Mouse (Mus musculus) activated CD4-positive, CD25-positive, alpha-beta regulatory T cell, adult 4 months (primary cell): ENCODE measurements around the gene Gm49366. TPM values are rescaled to one million over a fixed set of nuclear protein-coding genes. Genes with fewer than 3 reads are reported as not detected.
"Not testable (repeated sequence)": the region's sequence is repeated elsewhere in the genome, so short reads cannot be mapped to it uniquely, and the experiment has no call there.

Experiments
- ATAC-seq: one replicate; pipeline ENCODE4 v1.8.0; 2017
- polyA plus RNA-seq, 2 experiments: library from polyadenylated mRNA; unstranded; fragments of 100-300 nt; shearing (Covaris generic); gene quantifications; one replicate each; pipeline ENCODE4 v1.2.1; 2017

The Gm49366 gene
- polyA plus RNA-seq, 2 experiments from 2014 or later: not detected

DNA sequence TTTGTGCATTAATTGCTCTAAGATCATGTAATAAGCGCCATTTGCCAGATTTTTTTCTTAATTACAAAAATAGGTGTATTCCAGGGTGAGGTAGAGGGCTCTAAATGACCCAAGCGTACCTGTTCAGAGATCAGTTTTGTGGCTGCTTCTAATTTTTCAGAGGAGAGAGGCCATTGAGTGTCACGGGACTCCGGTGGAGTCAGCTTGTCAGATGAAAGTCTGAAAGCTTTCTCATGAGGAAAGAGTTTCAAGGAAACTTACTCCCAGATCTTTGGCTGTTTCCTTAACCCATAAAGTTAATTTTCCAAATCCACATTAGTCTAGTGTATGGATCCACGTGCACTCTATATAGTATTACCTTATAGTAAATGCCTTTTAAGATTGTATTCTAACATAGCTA is 55.9 kb downstream of the Gm49366 start:
- not testable (repeated sequence) for ATAC-seq

DNA sequence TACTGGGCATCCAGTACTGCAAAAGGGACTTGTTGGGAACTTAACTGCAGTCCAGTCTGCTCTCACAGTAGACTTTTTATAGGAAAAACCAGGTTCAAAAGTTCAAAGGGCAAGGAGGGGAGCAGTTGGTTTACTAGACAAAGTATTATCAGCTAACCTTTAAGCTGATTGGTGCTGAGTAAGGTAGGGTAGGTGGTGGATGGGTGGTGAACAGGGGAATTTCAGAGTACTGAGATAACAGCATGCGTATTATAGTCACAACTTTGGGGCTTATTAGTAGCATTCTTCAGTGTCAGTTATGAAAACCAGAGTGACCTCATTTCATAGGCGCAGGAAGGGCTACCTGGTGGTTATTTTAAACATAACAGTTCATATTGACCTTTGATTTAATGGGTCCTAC is 60.9 kb downstream of the Gm49366 start:
- no peak for ATAC-seq

DNA sequence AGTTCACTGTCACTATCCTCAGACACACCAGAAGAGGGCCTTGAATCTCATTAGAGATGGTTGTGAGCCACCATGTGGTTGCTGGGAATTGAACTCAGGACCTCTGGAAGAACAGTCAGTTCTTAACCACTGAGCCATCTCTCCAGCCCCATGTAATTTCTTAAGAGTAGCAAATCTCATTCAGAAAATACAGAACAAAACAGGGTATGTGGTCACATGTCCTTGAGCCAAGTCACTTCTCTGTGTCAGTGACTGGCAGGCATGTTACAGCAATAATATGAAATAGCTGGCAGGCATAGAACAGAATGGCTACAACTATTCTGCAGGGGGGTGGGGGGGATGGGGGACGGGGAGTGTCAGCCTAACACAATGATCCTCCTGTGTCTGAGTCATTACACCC is 61.3 kb downstream of the Gm49366 start:
- ATAC-seq: no peak

DNA sequence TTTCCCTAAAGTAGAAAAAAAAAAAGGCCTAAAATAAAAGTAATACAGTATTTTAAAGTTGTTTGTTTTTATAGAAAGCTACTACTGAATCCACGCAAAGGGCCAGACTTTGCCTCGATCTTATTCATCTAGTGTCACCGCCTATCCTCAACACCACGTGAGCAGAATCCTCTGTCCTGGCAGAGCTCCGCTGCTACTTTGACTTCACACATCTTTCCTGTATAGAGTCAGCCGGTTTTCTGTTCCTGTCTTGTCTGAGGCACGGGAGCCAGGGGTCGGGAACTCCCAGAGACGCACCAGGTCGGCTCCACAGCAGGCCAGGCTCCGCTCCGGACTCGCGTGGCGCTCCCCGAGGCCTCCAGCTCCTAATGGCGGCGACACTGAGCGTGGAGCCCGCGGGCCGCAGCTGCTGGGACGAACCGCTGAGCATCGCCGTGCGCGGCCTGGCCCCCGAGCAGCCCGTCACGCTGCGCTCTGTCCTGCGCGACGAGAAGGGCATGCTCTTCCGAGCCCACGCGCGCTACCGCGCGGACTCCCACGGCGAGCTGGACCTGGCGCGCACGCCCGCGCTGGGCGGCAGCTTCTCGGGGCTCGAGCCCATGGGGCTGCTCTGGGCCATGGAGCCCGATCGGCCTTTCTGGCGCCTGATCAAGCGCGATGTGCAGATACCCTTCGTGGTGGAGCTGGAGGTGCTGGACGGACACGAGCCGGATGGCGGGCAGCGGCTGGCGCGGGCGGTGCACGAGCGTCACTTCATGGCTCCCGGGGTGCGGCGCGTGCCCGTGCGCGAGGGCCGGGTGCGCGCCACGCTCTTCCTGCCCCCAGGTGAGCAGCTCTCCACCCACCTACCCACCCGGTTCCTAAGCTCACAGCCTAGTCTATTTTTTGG is 62.1 kb downstream of the Gm49366 start, which contains the start of gene Acot6:
Acot6 (plus strand) TSS at position 51 of the 889 bp plus-strand sequence.
- ATAC-seq: peak; percentile 66

DNA sequence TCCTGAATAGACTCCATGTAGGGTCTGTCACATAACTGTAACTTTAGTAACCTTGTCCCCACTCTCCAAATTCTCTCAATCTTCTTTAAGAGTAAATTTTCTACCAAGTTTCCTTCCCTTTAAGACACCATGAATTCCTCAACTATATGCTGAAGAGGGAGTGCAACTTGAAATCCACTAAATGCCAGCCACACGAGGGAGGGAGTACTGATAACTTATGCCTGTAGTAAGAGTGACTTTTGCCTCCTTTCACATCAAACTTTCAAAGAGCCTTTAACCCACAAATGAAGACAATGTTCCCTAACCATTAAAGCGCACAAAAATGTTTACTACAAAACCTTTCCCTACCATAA is 62.7 kb downstream of the Gm49366 start:
- ATAC-seq: no peak

DNA sequence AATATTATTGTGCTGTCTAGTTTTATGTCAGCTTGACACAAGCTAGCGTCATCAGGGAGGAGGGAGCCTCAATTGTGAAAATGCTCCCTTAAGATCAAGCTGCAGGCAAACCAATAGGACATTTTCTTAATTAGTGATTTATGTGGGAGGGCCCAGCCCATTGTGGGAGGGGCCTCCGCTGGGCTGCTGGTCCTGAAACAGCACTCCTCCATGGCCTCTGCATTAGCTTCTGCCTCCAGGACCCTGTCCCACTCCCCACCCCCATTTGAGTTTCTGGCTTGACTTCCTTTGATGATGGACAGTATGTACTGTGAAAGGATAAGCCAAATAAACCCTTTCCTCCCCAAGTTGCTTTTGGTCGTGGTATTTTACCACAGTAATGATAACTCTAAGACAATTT is 68.3 kb downstream of the Gm49366 start:
- no peak for ATAC-seq

DNA sequence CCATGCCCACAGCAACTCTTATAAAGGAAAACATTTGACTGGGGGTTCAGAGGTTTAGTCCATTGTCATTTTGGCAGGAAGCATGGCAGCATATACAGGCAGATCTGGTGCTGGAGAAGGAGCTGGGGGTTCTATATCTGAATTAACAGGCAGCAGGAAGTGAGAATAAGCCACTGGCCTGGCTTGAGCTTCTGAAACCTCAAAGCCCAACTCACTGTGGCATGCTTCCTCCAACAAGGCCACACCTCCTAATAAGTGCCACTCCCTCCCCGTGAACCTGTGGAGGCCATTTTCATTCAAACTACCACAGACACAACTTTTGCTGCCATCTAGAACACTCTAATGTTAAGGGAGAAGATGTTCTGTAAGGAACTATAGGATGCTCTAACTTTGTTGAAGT is 69.0 kb downstream of the Gm49366 start:
- no peak for ATAC-seq

Other genes starting within 250 kb of the Gm49366 start
- 10 to 100 TPM; 27.8 to 34.9 TPM for gene Numb, start 117.0 kb upstream of the Gm49366 start, polyA plus RNA-seq
- 1 to 10 TPM; 1.2 to 2.0 TPM for gene Riox1, start 88.3 kb upstream of the Gm49366 start, polyA plus RNA-seq
- not detected for gene Heatr4, start 54.1 kb upstream of the Gm49366 start, polyA plus RNA-seq
- gene Acot2, start 51.1 kb upstream of the Gm49366 start, polyA plus RNA-seq: 10 to 100 TPM; 24.2 to 34.4 TPM
- gene Acot1, start 29.4 kb upstream of the Gm49366 start, polyA plus RNA-seq: not detected
- not detected for gene Acot4, start 556 bp upstream of the Gm49366 start, polyA plus RNA-seq
- not detected for gene Acot3, start 13.2 kb downstream of the Gm49366 start, polyA plus RNA-seq
- not detected for gene Acot5, start 30.4 kb downstream of the Gm49366 start, polyA plus RNA-seq
- under 1 TPM; 0.61 to 0.89 TPM for gene Acot6, start 61.7 kb downstream of the Gm49366 start, polyA plus RNA-seq
- gene Dnal1, start 75.4 kb downstream of the Gm49366 start, polyA plus RNA-seq: under 1 TPM in 1 of 2 experiments, not detected in 1; 0.81 TPM
- not detected for gene Pnma1, start 109.6 kb downstream of the Gm49366 start, polyA plus RNA-seq
- 1 to 10 TPM; 6.8 to 7.1 TPM for gene Elmsan1, start 179.9 kb downstream of the Gm49366 start, polyA plus RNA-seq
- 10 to 100 TPM; 41.0 to 42.5 TPM for gene Ptgr2, start 246.3 kb downstream of the Gm49366 start, polyA plus RNA-seq